ENCODE assay signal across 29 mouse cellular contexts in genomic region chr13:37603226-37603994, GRCm38 (mm10).
DNase-seq lines count a peak whose midpoint lies in the region; ATAC-seq and TF ChIP-seq lines count a peak whose summit lies in the region.
"Had no signal": no experiment of that assay in that cellular context is flagged by ENCODE, and none has a peak within 500 bp of the region (broad histone marks: within the 10 kb centered on the region; RNA-seq: fewer than 3 reads in every experiment).

No protein-coding gene starts in this region.

- H3K36me3 ChIP-seq in forebrain, embryonic 14.5 days (ENCODE audit: control insufficient read depth, insufficient read depth, low read length): no peaks in the 10 kb centered on the region
- H3K36me3 ChIP-seq in forebrain, embryonic 12.5 days (replicated peaks): no peaks in the 10 kb centered on the region
- no peaks in the 10 kb centered on the region for H3K36me3 ChIP-seq in lung, postnatal 0 days (ENCODE audit: insufficient read depth, low read length)
- H3K36me3 ChIP-seq: embryonic facial prominence, embryonic 13.5 days; G1E; heart, embryonic 13.5 days; kidney, embryonic 15.5 days; liver, embryonic 13.5 days; neural tube, embryonic 15.5 days; stomach, embryonic 15.5 days had no signal

- no peaks in the 10 kb centered on the region for H3K4me1 ChIP-seq in forebrain, embryonic 14.5 days (ENCODE audit: control insufficient read depth, insufficient read depth, low read length)
- H3K4me1 ChIP-seq in forebrain, embryonic 12.5 days: no peaks in the 10 kb centered on the region
- no peaks in the 10 kb centered on the region for H3K4me1 ChIP-seq in lung, postnatal 0 days (ENCODE audit: insufficient read depth, low read depth, low read length)
- H3K4me1 ChIP-seq: embryonic facial prominence, embryonic 13.5 days; kidney, embryonic 15.5 days; neural tube, embryonic 15.5 days; stomach, embryonic 15.5 days had no signal

- no peak overlapping the region for H3K4me2 ChIP-seq in forebrain, embryonic 14.5 days (ENCODE audit: low read length)
- no peak overlapping the region for H3K4me2 ChIP-seq in forebrain, embryonic 12.5 days
- no peak overlapping the region for H3K4me2 ChIP-seq in lung, postnatal 0 days (replicated peaks; ENCODE audit: low read depth, low read length)
- H3K4me2 ChIP-seq: embryonic facial prominence, embryonic 13.5 days; heart, embryonic 13.5 days; kidney, embryonic 15.5 days; liver, embryonic 13.5 days; lung, embryonic 14.5 days; midbrain, embryonic 11.5 days; neural tube, embryonic 15.5 days; stomach, embryonic 15.5 days had no signal

- DNase-seq in forebrain, embryonic 14.5 days (ENCODE audit: low spot score): peak; percentile 17
- peak; percentile 26 for DNase-seq in lung, postnatal 0 days (ENCODE audit: low spot score)
- DNase-seq in lung, postnatal 14 days: no peak
- DNase-seq in adrenal gland, postnatal 14 days: peak; percentile 58
- DNase-seq in left cerebral cortex, adult 9 months (ENCODE audit: low spot score in 2 of 2): no peak
- DNase-seq: B cell, adult 2 months; cerebellum, adult 8-10 months; cerebellum, postnatal 36 days; embryo, embryonic 11 days; heart, adult 11 months; heart, postnatal 14 days; kidney, adult 11 months; kidney, postnatal 4 days; liver, embryonic 13.5 days; right cerebral cortex, adult 18-20 months; thymus, postnatal 25 days had no signal

- no peaks in the 10 kb centered on the region for H3K9me3 ChIP-seq in forebrain, embryonic 14.5 days (replicated peaks; ENCODE audit: control insufficient read depth, low read length)
- no peaks in the 10 kb centered on the region for H3K9me3 ChIP-seq in forebrain, embryonic 12.5 days
- H3K9me3 ChIP-seq in lung, postnatal 0 days (ENCODE audit: low read length): no peaks in the 10 kb centered on the region
- H3K9me3 ChIP-seq: embryonic facial prominence, embryonic 13.5 days; G1E; heart, embryonic 13.5 days; kidney, embryonic 15.5 days; liver, embryonic 13.5 days; neural tube, embryonic 15.5 days; stomach, embryonic 15.5 days had no signal

- no peak for TF ChIP-seq CTCF in lung, postnatal 0 days (IDR thresholded peaks at IDR 0.05)

- ATAC-seq in forebrain, embryonic 14.5 days: no peak; the same call in 1 of the 2 replicates
- ATAC-seq in forebrain, embryonic 12.5 days (ENCODE audit: low FRiP score): no peak
- ATAC-seq in lung, postnatal 0 days: 0 out of 2 replicates have a peak, but pooled peaks have one; percentile 16
- ATAC-seq in megakaryocyte, adult 5-6 weeks (ENCODE audit: poor library complexity, severe bottlenecking): no peak
- ATAC-seq: activated CD4-positive, CD25-positive, alpha-beta regulatory T cell, adult 4 months had no signal

- TF ChIP-seq EP300 in lung, postnatal 0 days (IDR thresholded peaks at IDR 0.05): 0 out of 2 replicates have a peak, but pooled peaks have one; percentile 22

- no peak overlapping the region for H3K27ac ChIP-seq in forebrain, embryonic 14.5 days (ENCODE audit: low read depth, low read length)
- no peak overlapping the region for H3K27ac ChIP-seq in forebrain, embryonic 12.5 days
- H3K27ac ChIP-seq in lung, postnatal 0 days (ENCODE audit: low read length): no peak overlapping the region
- H3K27ac ChIP-seq: embryonic facial prominence, embryonic 13.5 days; kidney, embryonic 15.5 days; liver, embryonic 13.5 days; neural tube, embryonic 15.5 days; stomach, embryonic 15.5 days had no signal

- no peaks in the 10 kb centered on the region for H3K27me3 ChIP-seq in forebrain, embryonic 14.5 days (replicated peaks; ENCODE audit: control insufficient read depth, insufficient read depth, low read length)
- H3K27me3 ChIP-seq in forebrain, embryonic 12.5 days: no peaks in the 10 kb centered on the region
- H3K27me3 ChIP-seq in lung, postnatal 0 days (replicated peaks; ENCODE audit: insufficient read depth, low read length): no peaks in the 10 kb centered on the region
- H3K27me3 ChIP-seq: CH12.LX; embryonic facial prominence, embryonic 13.5 days; heart, embryonic 13.5 days; kidney, embryonic 15.5 days; liver, embryonic 13.5 days; neural tube, embryonic 15.5 days; stomach, embryonic 15.5 days had no signal

- H3K9ac ChIP-seq in forebrain, embryonic 14.5 days (ENCODE audit: low read length): no peak overlapping the region
- H3K9ac ChIP-seq in forebrain, embryonic 12.5 days: no peak overlapping the region
- H3K9ac ChIP-seq in lung, postnatal 0 days (replicated peaks; ENCODE audit: low read depth): no peak overlapping the region
- H3K9ac ChIP-seq: embryonic facial prominence, embryonic 13.5 days; heart, embryonic 13.5 days; kidney, embryonic 15.5 days; liver, embryonic 13.5 days; lung, embryonic 14.5 days; neural tube, embryonic 15.5 days; stomach, embryonic 15.5 days had no signal

- 80% methylated on average over 8 of the region's 8 CpGs for WGBS in forebrain, embryonic 14.5 days
- 79% methylated on average over 8 of the region's 8 CpGs for WGBS in forebrain, embryonic 12.5 days
- WGBS in lung, postnatal 0 days: 67% methylated on average over 8 of the region's 8 CpGs

- H3K4me3 ChIP-seq in forebrain, embryonic 14.5 days (ENCODE audit: low read depth, low read length): no peak overlapping the region
- no peak overlapping the region for H3K4me3 ChIP-seq in forebrain, embryonic 12.5 days (replicated peaks)
- no peak overlapping the region for H3K4me3 ChIP-seq in lung, postnatal 0 days (ENCODE audit: low read depth, low read length)
- H3K4me3 ChIP-seq: embryonic facial prominence, embryonic 13.5 days; erythroblast, embryonic 14.5 days; heart, embryonic 13.5 days; kidney, embryonic 15.5 days; liver, embryonic 13.5 days; neural tube, embryonic 15.5 days; stomach, embryonic 15.5 days had no signal

Comparison
In these comparisons a context has a peak if more than half of its experiments do, and no peak if none do; other contexts are left out.
1. DNase-seq: peak in forebrain, embryonic 14.5 days (single experiment), lung, postnatal 0 days (single experiment) and adrenal gland, postnatal 14 days (single experiment); none in lung, postnatal 14 days (single experiment) and left cerebral cortex, adult 9 months (0 of 2).